ENCODE assay signal across 11 mouse cellular contexts in genomic region chr4:97911755-97912154, GRCm38 (mm10).
DNase-seq lines count a peak whose midpoint lies in the region; TF ChIP-seq lines count a peak whose summit lies in the region.
"Had no signal": no experiment of that assay in that cellular context is flagged by ENCODE, and none has a peak within 500 bp of the region (broad histone marks: within the 10 kb centered on the region; RNA-seq: fewer than 3 reads in every experiment).

No protein-coding gene starts in this region.

- no peaks in the 10 kb centered on the region for H3K27me3 ChIP-seq in thymus, adult 2 months (ENCODE audit: control insufficient read depth, insufficient read depth, low read length)
- H3K27me3 ChIP-seq: embryonic facial prominence, embryonic 13.5 days; Patski had no signal

- 91% methylated on average over 7 of the region's 7 CpGs for WGBS in thymus, adult 2 months

- TF ChIP-seq CTCF in thymus, adult 2 months (IDR thresholded peaks at IDR 0.05; ENCODE audit: borderline replicate concordance, control insufficient read depth, extremely low read depth, insufficient read depth, low read length, poor library complexity), result no peak

- peaks cover 16% of the 10 kb centered on the region for H3K4me1 ChIP-seq in thymus, adult 2 months (replicated peaks; ENCODE audit: control insufficient read depth, insufficient read depth, low read length)

- H3K27ac ChIP-seq in thymus, adult 2 months (ENCODE audit: control insufficient read depth, insufficient read depth, low read length), result peak overlapping the region; percentile 56; the same call in 1 of the 2 replicates
- H3K27ac ChIP-seq: embryonic facial prominence, embryonic 13.5 days had no signal

- H3K36me3 ChIP-seq in thymus, adult 2 months (ENCODE audit: control insufficient read depth, insufficient read depth, low read length), result no peaks in the 10 kb centered on the region
- H3K36me3 ChIP-seq: embryonic facial prominence, embryonic 13.5 days had no signal

- intact Hi-C loops in heart, postnatal 25 days (cut with DNase I), result no loop called here

- TF ChIP-seq POLR2A in thymus, adult 2 months (IDR thresholded peaks at IDR 0.05; ENCODE audit: control insufficient read depth, extremely low read depth, insufficient read depth, low read length, poor library complexity), result no peak

- peak; percentile 37 for DNase-seq in adrenal gland, postnatal 14 days
- no peak for DNase-seq in adrenal gland, adult (ENCODE audit: inconsistent age in 2 of 2, low spot score in 1 of 2)
- DNase-seq in heart, adult 11 months, result peak; percentile 89
- DNase-seq in heart, postnatal 25 days (ENCODE audit: low spot score), result no peak
- DNase-seq in kidney, adult 9 months, result peak; percentile 78
- no peak for DNase-seq in kidney, postnatal 14 days
- no peak for DNase-seq in thymus, adult 2 months
- no peak for DNase-seq in thymus, postnatal 25 days
- DNase-seq: right cerebral cortex, postnatal 14 days had no signal

- H3K4me3 ChIP-seq in thymus, adult 2 months (ENCODE audit: control insufficient read depth, insufficient read depth, low read length), result no peak overlapping the region
- H3K4me3 ChIP-seq: embryonic facial prominence, embryonic 13.5 days had no signal

Comparison
In these comparisons a context has a peak if more than half of its experiments do, and no peak if none do; other contexts are left out.
1. DNase-seq: peak in adrenal gland, postnatal 14 days (single experiment), heart, adult 11 months (single experiment) and kidney, adult 9 months (single experiment); none in adrenal gland, adult (0 of 2), heart, postnatal 25 days (single experiment), kidney, postnatal 14 days (single experiment), thymus, adult 2 months (single experiment) and thymus, postnatal 25 days (single experiment).